Mouse (Mus musculus) neural tube, embryonic 11.5 days (tissue): ENCODE data around the gene AC131692.1. TPM values are rescaled to one million over a fixed set of nuclear protein-coding genes. Genes with fewer than 3 reads are reported as not detected.

ENCODE experiments used
- ATAC-seq: fragments of 200-750 bp; cut with Nextera tagmentation; 2 replicates; pipeline ENCODE4 v1.8.0; 2017; ENCODE audit warnings: moderate number of reproducible peaks, mild to moderate bottlenecking, moderate TSS enrichment, moderate library complexity; ENCODE audit not compliant: insufficient read depth, low FRiP score, low TSS enrichment
- DNase-seq: peaks from one replicate; pipeline ENCODE4 v3.0.0-alpha.2; 2015; ENCODE audit warnings: low spot score
- H3K27ac ChIP-seq: fragments of 300-500 bp; sonication (generic); 2 replicates; pipeline ENCODE4 v1.5.1; 2014; ENCODE audit warnings: low read depth, mild to moderate bottlenecking, low read length
- H3K27me3 ChIP-seq: fragments of 300-500 bp; sonication (generic); 2 replicates; pipeline ENCODE4 v1.6.1; 2014; ENCODE audit warnings: mild to moderate bottlenecking, low read length, mixed read lengths; ENCODE audit not compliant: control insufficient read depth, insufficient read depth
- H3K36me3 ChIP-seq: fragments of 300-500 bp; sonication (generic); 2 replicates; pipeline ENCODE4 v1.6.1; 2014; ENCODE audit warnings: mild to moderate bottlenecking, low read length, moderate library complexity, mixed read lengths; ENCODE audit not compliant: control insufficient read depth, insufficient read depth
- H3K4me1 ChIP-seq: fragments of 300-500 bp; sonication (generic); 2 replicates; pipeline ENCODE4 v1.6.1; 2014; ENCODE audit warnings: low read length, mixed read lengths; ENCODE audit not compliant: control insufficient read depth, insufficient read depth
- H3K4me2 ChIP-seq: fragments of 300-500 bp; sonication (generic); 2 replicates; pipeline ENCODE4 v1.6.1; 2014; ENCODE audit warnings: low read depth, mild to moderate bottlenecking, moderate library complexity
- H3K4me3 ChIP-seq: fragments of 300-500 bp; sonication (generic); 2 replicates; pipeline ENCODE4 v1.5.1; 2014; ENCODE audit warnings: low read depth, low read length
- H3K9ac ChIP-seq: fragments of 300-500 bp; sonication (generic); 2 replicates; pipeline ENCODE4 v1.6.1; 2014; ENCODE audit warnings: mild to moderate bottlenecking, low read length
- H3K9me3 ChIP-seq: fragments of 300-500 bp; sonication (generic); 2 replicates; pipeline ENCODE4 v1.6.1; 2016; ENCODE audit warnings: low read length; ENCODE audit not compliant: control insufficient read depth
- WGBS: fragments of 180-500 bp; shearing (Covaris S2); extraction: QIAGEN DNeasy Blood & Tissue Kit; methylation state at CpG from one replicate; pipeline ENCODE4 v1.1.7; 2014; 5-methylcytosine and 5-hydroxymethylcytosine counted together
- polyA plus RNA-seq: library from polyadenylated mRNA; unstranded; fragments of >200 nt; fragmentation: Nextera tagmentation; extraction: Ambion mirVana; gene quantifications from 2 replicates; pipeline ENCODE4 v1.2.1, GENCODE M21; 2014

Gene AC131692.1
- polyA plus RNA-seq, 1 experiment from 2014 or later = not detected

GRCm38 (mm10) chr19:6066571-6066970 lies 27.6 kb upstream of the AC131692.1 start:
- DNase-seq = peak; percentile 18
- Histone ChIP-seq H3K4me1 (peaks cover 25% of the 10 kb centered on the region), H3K36me3 (no peaks in the 10 kb centered on the region; the same call in 1 of the 2 replicates), H3K9ac (peak overlapping the region; percentile 49), H3K9me3 (no peaks in the 10 kb centered on the region), H3K27me3 (no peaks in the 10 kb centered on the region), H3K27ac (0 out of 2 replicates have a peak overlapping the region, but pooled peaks have one; percentile 83), H3K4me3 (peak overlapping the region; percentile 52), H3K4me2 (peak overlapping the region; percentile 70)
- ATAC-seq = peak; percentile 14; the same call in 1 of the 2 replicates
- 34% methylated on average over 5 of the region's 5 CpGs for WGBS

- peak; percentile 56 for ATAC-seq
- Histone ChIP-seq H3K9me3 (no peaks in the 10 kb centered on the region), H3K4me3 (peak overlapping the region; percentile 52), H3K27me3 (no peaks in the 10 kb centered on the region), H3K4me2 (peak overlapping the region; percentile 70), H3K36me3 (no peaks in the 10 kb centered on the region; the same call in 1 of the 2 replicates), H3K4me1 (peaks cover 19% of the 10 kb centered on the region), H3K9ac (peak overlapping the region; percentile 49), H3K27ac (peak overlapping the region; percentile 83)
- WGBS = under 1% methylated on average over 30 of the region's 30 CpGs
- DNase-seq = peak; percentile 88
These were observed 27.1 kb upstream of the AC131692.1 start for GRCm38 (mm10) chr19:6067011-6067723.

GRCm38 (mm10) chr19:6067724-6068415 lies 26.3 kb upstream of the AC131692.1 start, which contains the start of gene Tm7sf2:
Gene Tm7sf2, minus strand, starts transcription at chr19:6068373.
- ATAC-seq (peak; percentile 89), DNase-seq (peak; percentile 93)
- Histone ChIP-seq H3K4me1 (peaks cover 14% of the 10 kb centered on the region), H3K9me3 (no peaks in the 10 kb centered on the region), H3K4me3 (peak within 1 kb of the TSS; percentile 52), H3K9ac (peak within 1 kb of the TSS; percentile 49), H3K27ac (peak within 1 kb of the TSS; percentile 83), H3K4me2 (peak within 1 kb of the TSS; percentile 70), H3K36me3 (peaks cover 2% of the 10 kb centered on the region; the same call in 1 of the 2 replicates), H3K27me3 (no peaks in the 10 kb centered on the region)
- 8% methylated on average over 33 of the region's 33 CpGs for WGBS

- H3K4me1 ChIP-seq = peaks cover 14% of the 10 kb centered on the region
- ATAC-seq (no peak), DNase-seq (no peak)
- peaks cover 2% of the 10 kb centered on the region; the same call in 1 of the 2 replicates for H3K36me3 ChIP-seq
- H3K9ac ChIP-seq = no peak overlapping the region
- H3K4me3 ChIP-seq = no peak overlapping the region
- no peaks in the 10 kb centered on the region for H3K9me3 ChIP-seq
- WGBS = 89% methylated on average over 4 of the region's 4 CpGs
- no peak overlapping the region for H3K4me2 ChIP-seq
- no peak overlapping the region for H3K27ac ChIP-seq
- no peaks in the 10 kb centered on the region for H3K27me3 ChIP-seq
These were observed 25.3 kb upstream of the AC131692.1 start for GRCm38 (mm10) chr19:6068951-6069350.

GRCm38 (mm10) chr19:6069851-6070250 lies 24.4 kb upstream of the AC131692.1 start:
- WGBS = 92% methylated on average over 10 of the region's 10 CpGs
- H3K36me3 ChIP-seq = peaks cover 2% of the 10 kb centered on the region; the same call in 1 of the 2 replicates

GRCm38 (mm10) chr19:6070571-6071250 lies 23.5 kb upstream of the AC131692.1 start:
- Histone ChIP-seq H3K36me3 (peaks cover 2% of the 10 kb centered on the region; the same call in 1 of the 2 replicates), H3K9ac (no peak overlapping the region), H3K4me2 (no peak overlapping the region), H3K4me1 (peaks cover 14% of the 10 kb centered on the region), H3K4me3 (no peak overlapping the region), H3K27ac (no peak overlapping the region), H3K27me3 (no peaks in the 10 kb centered on the region), H3K9me3 (no peaks in the 10 kb centered on the region)
- no peak for ATAC-seq
- no peak for DNase-seq
- 91% methylated on average over 31 of the region's 31 CpGs for WGBS

More at GRCm38 (mm10) chr19:6069851-6070250, 24.4 kb upstream of the AC131692.1 start:
- DNase-seq = no peak
- H3K4me3 ChIP-seq = no peak overlapping the region
- no peak overlapping the region for H3K27ac ChIP-seq
- no peak overlapping the region for H3K9ac ChIP-seq
- no peak overlapping the region for H3K4me2 ChIP-seq
- H3K4me1 ChIP-seq = peaks cover 14% of the 10 kb centered on the region
- no peaks in the 10 kb centered on the region for H3K27me3 ChIP-seq
- no peaks in the 10 kb centered on the region for H3K9me3 ChIP-seq
- ATAC-seq = no peak

GRCm38 (mm10) chr19:6071261-6071660 lies 23.0 kb upstream of the AC131692.1 start:
- Histone ChIP-seq H3K9me3 (no peaks in the 10 kb centered on the region), H3K9ac (no peak overlapping the region), H3K27me3 (no peaks in the 10 kb centered on the region), H3K27ac (no peak overlapping the region), H3K36me3 (peaks cover 2% of the 10 kb centered on the region; the same call in 1 of the 2 replicates), H3K4me3 (no peak overlapping the region), H3K4me2 (no peak overlapping the region), H3K4me1 (peaks cover 15% of the 10 kb centered on the region)
- ATAC-seq (no peak), DNase-seq (no peak)
- 92% methylated on average over 19 of the region's 19 CpGs for WGBS

- Histone ChIP-seq H3K9ac (no peak overlapping the region), H3K27ac (no peak overlapping the region), H3K27me3 (no peaks in the 10 kb centered on the region), H3K4me3 (no peak overlapping the region), H3K4me2 (no peak overlapping the region), H3K9me3 (no peaks in the 10 kb centered on the region), H3K36me3 (peaks cover 2% of the 10 kb centered on the region; the same call in 1 of the 2 replicates), H3K4me1 (peaks cover 7% of the 10 kb centered on the region)
- ATAC-seq = no peak
- WGBS = 91% methylated on average over 5 of the region's 5 CpGs
- no peak for DNase-seq
These were observed 20.3 kb upstream of the AC131692.1 start for GRCm38 (mm10) chr19:6073889-6074288.
